Mouse (Mus musculus) brain, embryonic 14.5 days (tissue): Measurements from ENCODE around the gene Rsrc2.

Experiments
- CTCF ChIP-seq: fragments of 200-500 bp; IDR thresholded peaks from 2 replicates; pipeline ENCODE4 v1.5.1; 2012; ENCODE audit warnings: inconsistent platforms, mild to moderate bottlenecking, moderate library complexity, borderline replicate concordance; ENCODE audit not compliant: insufficient read depth, insufficient read length; ENCODE audit errors: extremely low read depth
- POLR2A ChIP-seq: fragments of 200-500 bp; IDR thresholded peaks from 2 replicates; pipeline ENCODE4 v1.6.1; 2012; ENCODE audit warnings: mild to moderate bottlenecking, inconsistent platforms, borderline replicate concordance; ENCODE audit not compliant: poor library complexity, insufficient read depth, insufficient read length, severe bottlenecking; ENCODE audit errors: extremely low read depth

DNA sequence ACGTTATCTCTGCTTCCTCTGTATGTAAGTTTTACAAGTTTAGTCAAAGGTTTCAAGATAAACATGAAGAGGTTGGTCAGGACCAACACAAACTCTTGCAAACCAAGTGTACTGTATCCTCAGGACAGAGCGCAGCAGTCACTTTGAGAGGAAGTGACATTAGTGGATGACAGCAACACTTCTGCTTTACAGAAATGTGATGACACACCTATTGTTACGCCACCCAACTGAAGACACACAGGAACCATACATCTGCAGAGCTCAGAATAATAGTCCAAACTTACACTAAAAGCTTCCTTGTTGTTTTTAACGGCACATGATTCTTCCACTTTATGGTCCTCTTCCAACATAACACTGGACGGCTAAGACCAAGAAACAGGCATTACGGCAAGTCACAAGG is 35.4 kb downstream of the Rsrc2 start:
- TF ChIP-seq CTCF, result no peak
- TF ChIP-seq POLR2A, result no peak
